ENCODE assay signal across 9 mouse cellular contexts in the genomic region with DNA sequence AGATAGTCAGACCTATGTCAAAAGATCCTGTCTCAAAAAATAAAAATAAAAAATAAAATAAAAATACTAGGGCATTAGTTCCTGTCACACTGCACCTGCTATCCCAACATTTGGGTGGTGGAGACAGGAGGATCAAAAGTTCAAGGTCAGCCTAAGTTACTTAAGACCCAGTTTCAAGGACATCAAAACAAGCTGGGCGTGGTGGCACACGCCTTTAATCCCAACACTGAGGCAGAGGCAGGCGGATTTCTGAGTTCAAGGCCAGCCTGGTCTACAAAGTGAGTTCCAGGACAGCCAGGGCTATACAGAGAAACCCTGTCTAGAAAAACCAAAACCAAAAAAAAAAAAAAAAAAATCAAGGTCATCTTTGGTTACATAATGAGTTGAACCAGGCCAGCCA. TPM values are rescaled to one million over a fixed set of nuclear protein-coding genes. Genes with fewer than 3 reads are reported as not detected.
DNase-seq lines count a peak whose midpoint lies in the region; ATAC-seq and TF ChIP-seq lines count a peak whose summit lies in the region.
"Not testable (repeated sequence)": the region's sequence is repeated elsewhere in the genome, so short reads cannot be mapped to it uniquely, and the experiment has no call there.
"Had no signal": no experiment of that assay in that cellular context is flagged by ENCODE, and none has a peak within 500 bp of the region (broad histone marks: within the 10 kb centered on the region; RNA-seq: fewer than 3 reads in every experiment).

No protein-coding gene starts in this region.

- 92% methylated on average over 3 of the region's 3 CpGs for WGBS in embryonic facial prominence, embryonic 14.5 days
- WGBS in forebrain, postnatal 0 days, result 90% methylated on average over 3 of the region's 3 CpGs
- 89% methylated on average over 3 of the region's 3 CpGs for WGBS in hindbrain, embryonic 11.5 days
- WGBS in intestine, embryonic 15.5 days, result 92% methylated on average over 3 of the region's 3 CpGs
- WGBS in limb, embryonic 13.5 days, result 92% methylated on average over 3 of the region's 3 CpGs
- WGBS in midbrain, embryonic 12.5 days, result 84% methylated on average over 3 of the region's 3 CpGs
- WGBS in neural tube, embryonic 15.5 days, result 95% methylated on average over 3 of the region's 3 CpGs

- not testable (repeated sequence) for ATAC-seq in embryonic facial prominence, embryonic 14.5 days (ENCODE audit: low read depth); forebrain, postnatal 0 days; hindbrain, embryonic 11.5 days (ENCODE audit: low FRiP score); limb, embryonic 13.5 days (ENCODE audit: low FRiP score, low read depth); midbrain, embryonic 12.5 days (ENCODE audit: low FRiP score, low read depth); neural tube, embryonic 15.5 days (ENCODE audit: low FRiP score)
- peak; percentile 37 for ATAC-seq in intestine, embryonic 15.5 days

- H3K36me3 ChIP-seq in embryonic facial prominence, embryonic 14.5 days (ENCODE audit: control insufficient read depth, insufficient read depth, low read length); forebrain, postnatal 0 days (ENCODE audit: insufficient read depth); hindbrain, embryonic 11.5 days (ENCODE audit: control insufficient read depth, insufficient read depth, low read length); intestine, embryonic 15.5 days; limb, embryonic 13.5 days; midbrain, embryonic 12.5 days; neural tube, embryonic 15.5 days: not testable (repeated sequence)

- not testable (repeated sequence) for H3K27me3 ChIP-seq in embryonic facial prominence, embryonic 14.5 days (replicated peaks; ENCODE audit: control insufficient read depth, insufficient read depth, low read length); forebrain, postnatal 0 days (ENCODE audit: insufficient read depth, low read length); hindbrain, embryonic 11.5 days (ENCODE audit: control insufficient read depth, insufficient read depth, low read length); intestine, embryonic 15.5 days (replicated peaks); limb, embryonic 13.5 days; midbrain, embryonic 12.5 days; neural tube, embryonic 15.5 days (replicated peaks)

- H3K27ac ChIP-seq in embryonic facial prominence, embryonic 14.5 days (replicated peaks; ENCODE audit: low read depth, low read length), result peak overlapping the region; percentile 80; the same call in 1 of the 2 replicates
- H3K27ac ChIP-seq in forebrain, postnatal 0 days (ENCODE audit: low read depth, low read length), result not testable (repeated sequence)
- H3K27ac ChIP-seq in hindbrain, embryonic 11.5 days (ENCODE audit: low read depth, low read length), result peak overlapping the region; percentile 75
- peak overlapping the region; percentile 61; the same call in 1 of the 2 replicates for H3K27ac ChIP-seq in intestine, embryonic 15.5 days
- peak overlapping the region; percentile 80; the same call in 1 of the 2 replicates for H3K27ac ChIP-seq in limb, embryonic 13.5 days
- H3K27ac ChIP-seq in midbrain, embryonic 12.5 days (replicated peaks), result peak overlapping the region; percentile 88; the same call in 1 of the 2 replicates
- H3K27ac ChIP-seq in neural tube, embryonic 15.5 days (replicated peaks), result peak overlapping the region; percentile 74; the same call in 1 of the 2 replicates

- not testable (repeated sequence) for H3K9me3 ChIP-seq in embryonic facial prominence, embryonic 14.5 days (ENCODE audit: control insufficient read depth, low read length); forebrain, postnatal 0 days (ENCODE audit: low read length); hindbrain, embryonic 11.5 days (ENCODE audit: control insufficient read depth, low read length); intestine, embryonic 15.5 days; limb, embryonic 13.5 days; midbrain, embryonic 12.5 days; neural tube, embryonic 15.5 days (replicated peaks)

- not testable (repeated sequence) for H3K4me2 ChIP-seq in embryonic facial prominence, embryonic 14.5 days (ENCODE audit: low read depth, low read length); hindbrain, embryonic 11.5 days (replicated peaks; ENCODE audit: low read depth, low read length); limb, embryonic 13.5 days (replicated peaks); midbrain, embryonic 12.5 days (replicated peaks)
- H3K4me2 ChIP-seq in forebrain, postnatal 0 days (ENCODE audit: low read depth), result 0 out of 2 replicates have a peak overlapping the region, but pooled peaks have one; percentile 27
- H3K4me2 ChIP-seq in intestine, embryonic 15.5 days (replicated peaks), result peak overlapping the region; percentile 59; the same call in 1 of the 2 replicates
- H3K4me2 ChIP-seq in neural tube, embryonic 15.5 days, result peak overlapping the region; percentile 40; the same call in 1 of the 2 replicates

- TF ChIP-seq CTCF in forebrain, postnatal 0 days (IDR thresholded peaks at IDR 0.05; ENCODE audit: low read depth), result not testable (repeated sequence)

- H3K9ac ChIP-seq in embryonic facial prominence, embryonic 14.5 days (ENCODE audit: low read depth, low read length); forebrain, postnatal 0 days; intestine, embryonic 15.5 days; limb, embryonic 13.5 days; midbrain, embryonic 12.5 days (replicated peaks); neural tube, embryonic 15.5 days (replicated peaks): not testable (repeated sequence)
- peak overlapping the region; percentile 64; the same call in 1 of the 2 replicates for H3K9ac ChIP-seq in hindbrain, embryonic 11.5 days (ENCODE audit: low read depth, low read length)

- not testable (repeated sequence) for H3K4me3 ChIP-seq in embryonic facial prominence, embryonic 14.5 days (ENCODE audit: low read depth, low read length); forebrain, postnatal 0 days (ENCODE audit: low read depth, low read length); hindbrain, embryonic 11.5 days (ENCODE audit: low read depth, low read length); intestine, embryonic 15.5 days (replicated peaks); limb, embryonic 13.5 days; midbrain, embryonic 12.5 days; neural tube, embryonic 15.5 days (replicated peaks)

- DNase-seq in ZHBTc4 (ENCODE audit: low read depth, low spot score), result peak; percentile 78
- DNase-seq in embryonic facial prominence, embryonic 14.5 days (ENCODE audit: low spot score); forebrain, postnatal 0 days; hindbrain, embryonic 11.5 days (ENCODE audit: low spot score): not testable (repeated sequence)

- H3K4me1 ChIP-seq in embryonic facial prominence, embryonic 14.5 days (ENCODE audit: control insufficient read depth, insufficient read depth, low read length); forebrain, postnatal 0 days (ENCODE audit: insufficient read depth); hindbrain, embryonic 11.5 days (replicated peaks; ENCODE audit: control insufficient read depth, insufficient read depth, low read length); intestine, embryonic 15.5 days (replicated peaks): not testable (repeated sequence)
- peaks cover 11% of the 10 kb centered on the region; the same call in 1 of the 2 replicates for H3K4me1 ChIP-seq in limb, embryonic 13.5 days
- H3K4me1 ChIP-seq in midbrain, embryonic 12.5 days, result peaks cover 18% of the 10 kb centered on the region
- peaks cover 12% of the 10 kb centered on the region for H3K4me1 ChIP-seq in neural tube, embryonic 15.5 days

RNA-seq across cellular contexts. Expression of gene Npl, which starts 16.9 kb away (rescaled TPM):
- 14.9 and 15.4 TPM in 2 replicates for polyA plus RNA-seq in embryonic facial prominence, embryonic 14.5 days (2014; fragmentation: Nextera tagmentation; extraction: Ambion mirVana)
- 9.5 TPM in 2 replicates for total RNA-seq in forebrain, postnatal 0 days (2014; rRNA removed)
- polyA plus RNA-seq in forebrain, postnatal 0 days (2015; fragmentation: Nextera tagmentation; extraction: Ambion mirVana), result 9.3 and 10.2 TPM in 2 replicates
- 15.5 and 16.2 TPM in 2 replicates for polyA plus RNA-seq in hindbrain, embryonic 11.5 days (2014; fragmentation: Nextera tagmentation; extraction: Ambion mirVana)
- polyA plus RNA-seq in intestine, embryonic 15.5 days (2015; fragmentation: Nextera tagmentation; extraction: Ambion mirVana), result 78.8 and 84.8 TPM in 2 replicates
- 9.5 and 9.9 TPM in 2 replicates for polyA plus RNA-seq in limb, embryonic 13.5 days (2015; fragmentation: Nextera tagmentation; extraction: Ambion mirVana)
- 16.3 and 16.7 TPM in 2 replicates for polyA plus RNA-seq in midbrain, embryonic 12.5 days (2016; fragmentation: Nextera tagmentation; extraction: Ambion mirVana)
- 14.4 and 16.9 TPM in 2 replicates for polyA plus RNA-seq in neural tube, embryonic 15.5 days (2015; fragmentation: Nextera tagmentation; extraction: Ambion mirVana)
- total RNA-seq: neutrophil, adult 5-6 weeks had no signal

RNA-seq across cellular contexts. Expression of gene Dhx9, which starts 45.4 kb away (rescaled TPM):
- 22.6 and 25.5 TPM in 2 replicates for polyA plus RNA-seq in embryonic facial prominence, embryonic 14.5 days (2014; fragmentation: Nextera tagmentation; extraction: Ambion mirVana)
- 95.4 and 109 TPM in 2 replicates for total RNA-seq in forebrain, postnatal 0 days (2014; rRNA removed)
- 25.0 and 32.0 TPM in 2 replicates for polyA plus RNA-seq in forebrain, postnatal 0 days (2015; fragmentation: Nextera tagmentation; extraction: Ambion mirVana)
- 34.7 and 61.3 TPM in 2 replicates for polyA plus RNA-seq in hindbrain, embryonic 11.5 days (2014; fragmentation: Nextera tagmentation; extraction: Ambion mirVana)
- polyA plus RNA-seq in intestine, embryonic 15.5 days (2015; fragmentation: Nextera tagmentation; extraction: Ambion mirVana), result 26.6 and 30.6 TPM in 2 replicates
- 41.7 and 42.6 TPM in 2 replicates for polyA plus RNA-seq in limb, embryonic 13.5 days (2015; fragmentation: Nextera tagmentation; extraction: Ambion mirVana)
- polyA plus RNA-seq in midbrain, embryonic 12.5 days (2016; fragmentation: Nextera tagmentation; extraction: Ambion mirVana), result 50.3 and 53.9 TPM in 2 replicates
- 27.0 and 27.5 TPM in 2 replicates for polyA plus RNA-seq in neural tube, embryonic 15.5 days (2015; fragmentation: Nextera tagmentation; extraction: Ambion mirVana)
